Mouse (Mus musculus) kidney, embryonic 16.5 days (tissue): ENCODE measurements around the gene Bicral. TPM values are rescaled to one million over a fixed set of nuclear protein-coding genes. Genes with fewer than 3 reads are reported as not detected.

ENCODE experiments used
- ATAC-seq: fragments of 200-750 bp; cut with Nextera tagmentation; 2 replicates; pipeline ENCODE4 v1.8.0; 2017; ENCODE audit warnings: moderate TSS enrichment; ENCODE audit not compliant: low FRiP score, low TSS enrichment
- H3K27ac ChIP-seq: fragments of 300-500 bp; sonication (generic); 2 replicates; pipeline ENCODE4 v1.5.1; 2014; ENCODE audit warnings: low read length
- H3K27me3 ChIP-seq: fragments of 300-500 bp; sonication (generic); 2 replicates; pipeline ENCODE4 v1.6.1; 2014; ENCODE audit warnings: low read length, control low read depth, mixed read lengths; ENCODE audit not compliant: insufficient read depth
- H3K36me3 ChIP-seq: fragments of 300-500 bp; sonication (generic); 2 replicates; pipeline ENCODE4 v1.6.1; 2014; ENCODE audit warnings: low read length, control low read depth, mixed read lengths; ENCODE audit not compliant: insufficient read depth
- H3K4me1 ChIP-seq: fragments of 300-500 bp; sonication (generic); 2 replicates; pipeline ENCODE4 v1.6.1; 2014; ENCODE audit warnings: low read length, control low read depth, mixed read lengths; ENCODE audit not compliant: insufficient read depth
- H3K4me2 ChIP-seq: fragments of 300-500 bp; sonication (generic); replicated peaks from 2 replicates; pipeline ENCODE4 v1.6.1; 2014; ENCODE audit warnings: low read depth, low read length
- H3K4me3 ChIP-seq: fragments of 300-500 bp; sonication (generic); 2 replicates; pipeline ENCODE4 v1.5.1; 2014; ENCODE audit warnings: mild to moderate bottlenecking, low read length
- H3K9ac ChIP-seq: fragments of 300-500 bp; sonication (generic); replicated peaks from 2 replicates; pipeline ENCODE4 v1.6.1; 2014; ENCODE audit warnings: low read length
- H3K9me3 ChIP-seq: fragments of 300-500 bp; sonication (generic); 2 replicates; pipeline ENCODE4 v1.6.1; 2016; ENCODE audit warnings: low read length, control low read depth
- WGBS: fragments of 180-500 bp; shearing (Covaris S2); extraction: QIAGEN DNeasy Blood & Tissue Kit; methylation state at CpG from one replicate; pipeline ENCODE4 v1.1.7; 2014; 5-methylcytosine and 5-hydroxymethylcytosine counted together
- polyA plus RNA-seq: library from polyadenylated mRNA; unstranded; fragments of >200 nt; fragmentation: Nextera tagmentation; extraction: Ambion mirVana; gene quantifications from 2 replicates; pipeline ENCODE4 v1.2.1, GENCODE M21; 2015

Gene Bicral
- polyA plus RNA-seq, 1 experiment from 2014 or later = 3.2 TPM

DNA sequence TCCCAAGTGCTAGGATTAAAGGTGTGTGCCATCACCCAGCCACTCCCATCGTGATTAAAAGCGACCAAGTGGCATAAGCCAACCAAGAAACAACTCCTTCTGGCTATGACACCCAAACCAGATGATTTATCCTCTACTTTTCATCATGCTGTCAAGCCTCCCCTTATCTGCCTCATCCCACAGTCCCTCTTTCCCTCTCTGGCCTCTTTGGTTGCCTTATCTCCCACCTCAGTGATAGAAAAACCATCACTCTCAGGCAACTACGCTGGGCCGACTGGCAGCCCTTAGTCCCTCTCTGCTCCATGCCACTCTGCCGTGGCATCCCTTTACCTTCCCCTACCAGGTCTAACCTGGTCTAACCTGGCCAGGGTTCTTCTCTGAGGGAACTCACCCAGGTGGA lies 71.3 kb downstream of the Bicral start:
- Histone ChIP-seq H3K4me1 (peaks cover 5% of the 10 kb centered on the region; the same call in 1 of the 2 replicates), H3K36me3 (no peaks in the 10 kb centered on the region), H3K9me3 (no peaks in the 10 kb centered on the region), H3K27ac (no peak overlapping the region), H3K4me2 (no peak overlapping the region), H3K27me3 (no peaks in the 10 kb centered on the region), H3K4me3 (no peak overlapping the region), H3K9ac (no peak overlapping the region)
- WGBS = 88% methylated on average over 5 of the region's 5 CpGs
- no peak for ATAC-seq

GRCm38 (mm10) chr17:46783222-46783565 lies 75.1 kb downstream of the Bicral start:
- Histone ChIP-seq H3K4me3 (peak overlapping the region; percentile 75), H3K36me3 (peaks cover 26% of the 10 kb centered on the region), H3K27me3 (no peaks in the 10 kb centered on the region), H3K4me1 (peaks cover 11% of the 10 kb centered on the region), H3K4me2 (peak overlapping the region; percentile 61; the same call in 1 of the 2 replicates), H3K27ac (peak overlapping the region; percentile 92), H3K9ac (peak overlapping the region; percentile 84), H3K9me3 (no peaks in the 10 kb centered on the region)
- WGBS = 82% methylated on average over 2 of the region's 2 CpGs
- peak; percentile 52; the same call in 1 of the 2 replicates for ATAC-seq

DNA sequence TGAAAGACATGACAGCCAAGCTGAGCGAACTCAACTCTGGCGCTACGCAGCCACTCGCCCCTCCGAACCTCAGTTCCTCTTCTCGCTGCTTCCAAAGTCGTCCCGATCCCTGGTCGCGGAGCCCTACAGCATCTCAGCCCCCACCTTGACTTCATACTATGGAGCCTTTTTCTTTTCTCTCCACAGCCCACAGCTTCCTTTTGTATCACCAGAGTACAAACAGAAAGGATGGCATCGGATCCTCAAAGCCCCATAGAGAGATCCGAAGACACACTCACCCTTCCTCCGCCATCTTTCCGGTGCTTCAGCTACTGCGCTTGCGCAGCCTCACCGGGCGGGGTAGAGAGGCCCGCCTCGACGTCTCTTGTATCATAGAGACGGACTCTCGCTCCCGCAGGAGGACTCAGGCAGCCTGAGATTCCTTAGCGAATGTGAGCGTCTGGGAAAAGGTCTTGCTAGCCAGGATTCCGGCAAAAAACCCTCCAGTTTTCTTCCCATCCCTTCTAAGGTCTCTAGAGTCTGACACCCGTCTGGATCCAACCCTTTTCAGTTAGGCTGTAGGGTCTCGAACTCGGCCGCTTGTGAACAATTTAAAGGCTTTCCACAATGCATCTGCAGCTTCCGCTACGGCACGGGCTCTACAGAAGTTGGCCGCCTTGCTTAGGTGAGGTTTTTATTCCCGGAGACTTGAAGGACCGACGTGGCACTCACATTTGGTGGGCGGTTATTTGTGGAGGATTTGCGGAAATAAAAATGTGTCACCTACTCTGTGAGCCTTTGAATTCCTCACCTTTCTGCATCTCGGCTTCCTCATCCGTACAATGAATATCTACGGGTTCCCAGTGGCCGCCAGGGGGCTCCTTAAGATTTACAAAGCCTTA lies 75.7 kb downstream of the Bicral start, which contains the start of gene Rpl7l1:
Rpl7l1 (minus strand) TSS at position 332 of the 881 bp plus-strand sequence.
- peak within 1 kb of the TSS; percentile 61 for H3K4me2 ChIP-seq
- no peaks in the 10 kb centered on the region for H3K9me3 ChIP-seq
- H3K27me3 ChIP-seq = no peaks in the 10 kb centered on the region
- 1% methylated on average over 44 of the region's 44 CpGs for WGBS
- peaks cover 32% of the 10 kb centered on the region for H3K36me3 ChIP-seq
- peaks cover 11% of the 10 kb centered on the region for H3K4me1 ChIP-seq
- peak within 1 kb of the TSS; percentile 75 for H3K4me3 ChIP-seq
- peak within 1 kb of the TSS; percentile 92 for H3K27ac ChIP-seq
- peak; percentile 96 for ATAC-seq
- H3K9ac ChIP-seq = peak within 1 kb of the TSS; percentile 84

DNA sequence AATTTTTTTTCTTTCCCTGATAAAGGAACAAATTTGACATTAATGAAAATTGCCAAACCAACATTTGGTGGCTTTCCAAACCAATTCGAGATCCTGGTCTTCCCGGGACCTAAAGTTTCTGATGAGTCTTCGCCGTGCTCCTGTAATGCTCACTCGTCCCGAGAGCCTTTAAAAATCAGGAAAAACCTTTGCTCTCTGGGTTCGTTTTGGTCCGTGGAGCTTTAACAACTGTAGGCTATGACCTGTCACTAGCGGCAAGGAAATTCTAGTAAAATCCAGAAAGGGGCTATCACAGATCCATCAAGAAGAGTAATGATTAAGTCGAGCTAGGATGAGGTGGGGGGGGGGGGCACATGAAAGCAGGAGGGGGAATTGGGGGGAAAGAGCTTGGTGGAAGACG lies 76.4 kb downstream of the Bicral start:
- ATAC-seq = no peak

DNA sequence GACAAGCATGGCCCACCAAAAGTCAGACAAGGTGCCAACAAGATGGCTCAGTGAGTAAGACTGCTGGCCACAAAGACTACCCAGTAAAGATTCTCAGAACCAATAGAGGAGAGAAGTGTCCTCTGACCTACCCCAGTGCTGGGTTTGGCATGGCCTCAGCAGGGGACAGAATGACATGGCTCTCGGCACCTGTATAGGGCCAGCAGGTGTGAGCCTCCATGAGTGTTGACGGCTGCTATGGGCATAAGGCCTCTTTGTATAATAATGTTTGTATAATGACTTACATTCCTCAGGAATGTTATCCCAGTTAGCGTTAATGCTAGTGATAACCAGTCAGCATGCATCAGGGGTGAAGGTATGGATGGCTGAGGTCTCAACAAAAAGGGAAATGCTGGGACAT lies 82.2 kb downstream of the Bicral start:
- H3K27ac ChIP-seq = no peak overlapping the region

More for the DNA sequence above, 76.4 kb downstream of the Bicral start:
- H3K27me3 ChIP-seq = no peaks in the 10 kb centered on the region
- H3K4me3 ChIP-seq = peak overlapping the region; percentile 75
- WGBS = 2% methylated on average over 11 of the region's 11 CpGs
- H3K36me3 ChIP-seq = peaks cover 39% of the 10 kb centered on the region
- H3K9me3 ChIP-seq = no peaks in the 10 kb centered on the region
- H3K4me2 ChIP-seq = peak overlapping the region; percentile 61
- H3K27ac ChIP-seq = peak overlapping the region; percentile 92
- H3K9ac ChIP-seq = peak overlapping the region; percentile 84
- H3K4me1 ChIP-seq = peaks cover 11% of the 10 kb centered on the region

DNA sequence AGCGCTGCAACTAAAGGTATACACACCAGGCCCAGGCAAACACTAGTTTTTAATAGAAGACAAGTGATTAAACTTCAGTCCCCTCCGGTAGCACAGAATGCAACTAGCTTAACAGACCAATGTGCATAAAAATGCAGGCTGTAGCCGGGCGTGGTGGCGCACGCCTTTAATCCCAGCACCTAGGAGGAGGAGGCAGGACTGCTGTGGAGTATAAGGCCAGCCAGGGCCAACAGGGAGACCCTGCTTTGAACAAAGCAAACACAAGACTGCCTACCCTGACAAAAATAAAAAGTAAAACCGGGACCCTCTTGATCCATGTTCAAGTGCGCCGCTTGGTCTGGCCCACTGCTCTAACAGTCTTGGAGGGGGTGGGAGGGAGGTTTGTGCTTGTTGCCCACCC lies 83.2 kb downstream of the Bicral start:
- H3K4me3 ChIP-seq = no peak overlapping the region
- ATAC-seq = no peak
- peaks cover 15% of the 10 kb centered on the region for H3K4me1 ChIP-seq
- H3K9me3 ChIP-seq = no peaks in the 10 kb centered on the region
- no peak overlapping the region for H3K27ac ChIP-seq
- WGBS = 95% methylated on average over 9 of the region's 9 CpGs
- peaks cover 52% of the 10 kb centered on the region for H3K36me3 ChIP-seq
- no peaks in the 10 kb centered on the region for H3K27me3 ChIP-seq
- H3K9ac ChIP-seq = no peak overlapping the region
- H3K4me2 ChIP-seq = no peak overlapping the region

More for the DNA sequence above, 82.2 kb downstream of the Bicral start:
- H3K36me3 ChIP-seq = peaks cover 59% of the 10 kb centered on the region
- H3K9ac ChIP-seq = no peak overlapping the region
- no peak for ATAC-seq
- H3K27me3 ChIP-seq = no peaks in the 10 kb centered on the region
- peaks cover 17% of the 10 kb centered on the region for H3K4me1 ChIP-seq
- H3K4me2 ChIP-seq = no peak overlapping the region
- H3K4me3 ChIP-seq = no peak overlapping the region
- H3K9me3 ChIP-seq = no peaks in the 10 kb centered on the region
- 91% methylated on average over 3 of the region's 3 CpGs for WGBS

GRCm38 (mm10) chr17:46774131-46774472 lies 84.2 kb downstream of the Bicral start:
- ATAC-seq = no peak
- Histone ChIP-seq H3K4me2 (peak overlapping the region; percentile 82), H3K27me3 (no peaks in the 10 kb centered on the region), H3K4me3 (0 out of 2 replicates have a peak overlapping the region, but pooled peaks have one; percentile 96), H3K36me3 (peaks cover 42% of the 10 kb centered on the region), H3K4me1 (peaks cover 15% of the 10 kb centered on the region), H3K9ac (no peak overlapping the region), H3K9me3 (no peaks in the 10 kb centered on the region), H3K27ac (no peak overlapping the region)
- WGBS = 36% methylated on average over 2 of the region's 2 CpGs

- 10% methylated on average over 19 of the region's 20 CpGs for WGBS
- H3K4me2 ChIP-seq = peak overlapping the region; percentile 82
- peaks cover 36% of the 10 kb centered on the region for H3K36me3 ChIP-seq
- peaks cover 15% of the 10 kb centered on the region for H3K4me1 ChIP-seq
- H3K9ac ChIP-seq = peak overlapping the region; percentile 89
- H3K4me3 ChIP-seq = peak overlapping the region; percentile 96
- no peaks in the 10 kb centered on the region for H3K27me3 ChIP-seq
- H3K27ac ChIP-seq = peak overlapping the region; percentile 91
- H3K9me3 ChIP-seq = no peaks in the 10 kb centered on the region
- ATAC-seq = 0 out of 2 replicates have a peak, but pooled peaks have one; percentile 8
Observed at GRCm38 (mm10) chr17:46773278-46774130, 84.8 kb downstream of the Bicral start.

- peak; percentile 89 for ATAC-seq
- H3K4me1 ChIP-seq = peaks cover 18% of the 10 kb centered on the region
- H3K9me3 ChIP-seq = no peaks in the 10 kb centered on the region
- H3K4me2 ChIP-seq = peak within 1 kb of the TSS; percentile 82
- H3K9ac ChIP-seq = peak within 1 kb of the TSS; percentile 89
- peak within 1 kb of the TSS; percentile 91 for H3K27ac ChIP-seq
- under 1% methylated on average over 50 of the region's 50 CpGs for WGBS
- H3K27me3 ChIP-seq = no peaks in the 10 kb centered on the region
- H3K4me3 ChIP-seq = peak within 1 kb of the TSS; percentile 96
- peaks cover 28% of the 10 kb centered on the region for H3K36me3 ChIP-seq
Observed at GRCm38 (mm10) chr17:46772404-46773277, 85.6 kb downstream of the Bicral start, which contains the start of gene 2310039H08Rik. Gene 2310039H08Rik, plus strand, starts transcription at chr17:46772635.
